Mouse (Mus musculus) adrenal gland, adult 18-20 months (tissue): Measurements from ENCODE around the gene Nabp2. TPM values are rescaled to one million over a fixed set of nuclear protein-coding genes. Genes with fewer than 3 reads are reported as not detected.

Experiments used
- DNase-seq, 2 experiments: peaks; one replicate each; pipeline ENCODE4 v3.0.0; 2021 to 2022; ENCODE audit warnings: low spot score in 2 of 2
- total RNA-seq, 2 experiments: library from RNA; stranded (reverse); gene quantifications; 1 replicate in 1 of 2; 2 replicates in 1 of 2; pipeline ENCODE4 v1.2.3; 2021

The Nabp2 gene
- total RNA-seq, 2 experiments from 2014 or later, result 74.3 to 75.2 TPM

DNA sequence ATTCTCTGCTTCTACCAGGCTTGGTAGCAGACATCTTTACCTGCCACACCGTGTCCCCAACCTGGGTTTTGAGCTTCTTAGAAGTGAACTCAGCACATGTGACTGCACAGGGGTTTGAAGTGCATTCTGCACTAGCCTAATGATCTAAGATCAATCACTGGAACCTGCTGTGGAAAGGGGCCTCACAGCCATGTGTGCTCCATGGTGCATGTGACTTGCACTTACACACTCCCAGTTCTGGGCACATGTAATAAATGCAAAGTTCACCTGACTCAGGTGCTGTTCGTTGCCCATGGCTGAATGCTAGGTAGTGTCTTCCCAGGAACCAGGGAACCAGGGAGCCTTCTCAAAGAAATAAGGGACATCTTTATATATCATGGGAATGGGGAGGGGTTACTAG, 22.1 kb upstream of the Nabp2 start:
- DNase-seq, result no peak

- DNase-seq, result no peak
Measured at GRCm38 (mm10) chr10:128429454-128429853, 18.2 kb upstream of the Nabp2 start.

DNA sequence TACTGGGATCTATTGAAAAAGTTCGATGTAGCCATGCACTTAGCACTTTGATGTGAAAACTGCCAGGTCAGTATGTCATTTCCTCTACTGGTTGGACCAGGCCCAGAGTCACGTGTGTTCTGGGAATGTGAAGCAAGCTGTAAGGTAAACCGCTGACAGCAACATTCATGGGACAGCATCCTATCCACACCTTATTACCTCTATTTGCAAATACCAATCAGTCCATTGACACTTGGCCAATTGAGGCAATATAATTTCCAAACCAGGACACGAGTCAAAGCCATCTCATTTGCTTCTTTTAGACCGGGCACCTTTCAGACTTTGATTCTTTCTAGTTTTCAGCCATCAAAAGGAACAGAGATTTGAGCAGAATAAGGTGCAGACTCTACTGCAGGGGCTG, 17.8 kb upstream of the Nabp2 start:
- no peak for DNase-seq

- DNase-seq, result no peak
Measured at GRCm38 (mm10) chr10:128425260-128425659, 14.0 kb upstream of the Nabp2 start.

DNA sequence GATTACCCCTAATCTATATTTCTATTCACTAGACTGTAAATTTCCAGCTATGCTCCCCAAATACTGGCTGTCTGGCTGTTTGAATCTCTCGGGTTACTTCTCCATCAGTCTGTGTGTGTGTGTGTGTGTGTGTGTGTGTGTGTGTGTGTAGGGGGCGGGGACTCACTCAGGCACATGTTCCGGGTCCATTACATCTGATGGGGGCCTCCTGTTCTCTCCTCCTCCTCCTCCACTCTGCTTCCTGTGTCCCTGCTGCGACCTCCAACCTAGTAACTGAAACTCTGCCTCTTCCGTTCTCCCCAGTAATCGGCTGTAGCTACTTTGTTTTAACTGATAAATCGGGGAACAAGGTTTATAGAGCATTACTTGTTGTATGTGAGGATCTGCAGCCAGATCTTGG, 13.3 kb upstream of the Nabp2 start:
- DNase-seq, result no peak

DNA sequence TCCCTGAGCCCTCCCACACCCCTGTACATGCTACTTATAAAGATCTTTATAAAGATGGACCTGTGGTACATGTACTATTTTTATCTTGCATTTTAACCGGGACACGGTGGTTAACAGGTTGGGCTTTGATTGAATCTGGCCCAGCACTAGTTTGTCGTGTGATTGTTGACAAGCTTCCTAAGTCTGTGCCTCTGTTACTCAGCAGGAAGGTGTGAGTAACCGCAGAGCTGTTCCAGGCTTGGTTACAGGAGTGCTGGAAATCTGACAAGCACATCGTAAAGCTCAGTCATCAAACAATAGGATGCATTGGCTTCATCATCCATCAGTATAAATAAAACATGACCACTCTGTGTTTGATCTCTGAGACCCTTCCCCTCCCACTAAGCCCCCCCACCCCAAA, 11.1 kb upstream of the Nabp2 start:
- DNase-seq, result no peak

DNA sequence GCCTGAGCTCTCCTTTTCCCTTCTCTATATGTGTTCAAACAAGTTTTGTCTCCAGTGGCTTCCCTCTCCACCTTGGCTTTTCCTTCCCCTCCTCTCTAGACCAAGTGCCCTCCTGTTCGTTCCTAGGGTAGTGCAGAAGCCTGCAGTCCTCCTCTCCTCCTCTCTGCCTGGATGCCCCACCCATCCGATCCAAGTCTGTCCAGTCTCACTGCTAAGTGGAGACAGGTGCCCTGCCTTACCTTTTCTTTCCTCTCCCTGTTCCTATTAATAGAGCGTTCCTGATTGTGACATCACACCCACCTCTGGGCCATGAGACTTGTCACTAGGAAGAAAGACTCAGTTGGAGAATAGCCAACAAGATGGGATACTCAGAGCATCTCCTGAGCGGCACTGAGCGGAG, 3.6 kb upstream of the Nabp2 start:
- no peak for DNase-seq

DNA sequence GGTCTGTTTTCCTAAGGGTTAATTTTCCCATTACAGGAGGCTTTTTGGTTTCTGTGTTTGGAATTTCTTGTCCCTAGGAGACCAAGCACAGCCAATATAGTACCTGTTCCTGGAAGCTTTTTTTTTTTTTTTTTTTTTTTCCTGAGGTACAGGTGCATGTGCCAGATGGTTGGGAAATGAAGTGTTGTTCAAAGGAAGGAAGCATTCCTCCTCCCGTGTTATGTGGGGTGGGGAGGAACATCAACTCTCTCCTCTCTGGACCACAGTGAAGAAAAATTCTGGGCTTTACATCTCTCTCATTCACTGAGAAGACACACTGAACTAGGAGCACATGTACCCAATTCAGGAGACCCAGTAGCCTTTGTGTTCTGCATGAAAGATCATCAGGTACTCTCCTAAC, 1.8 kb upstream of the Nabp2 start:
- no peak for DNase-seq

DNA sequence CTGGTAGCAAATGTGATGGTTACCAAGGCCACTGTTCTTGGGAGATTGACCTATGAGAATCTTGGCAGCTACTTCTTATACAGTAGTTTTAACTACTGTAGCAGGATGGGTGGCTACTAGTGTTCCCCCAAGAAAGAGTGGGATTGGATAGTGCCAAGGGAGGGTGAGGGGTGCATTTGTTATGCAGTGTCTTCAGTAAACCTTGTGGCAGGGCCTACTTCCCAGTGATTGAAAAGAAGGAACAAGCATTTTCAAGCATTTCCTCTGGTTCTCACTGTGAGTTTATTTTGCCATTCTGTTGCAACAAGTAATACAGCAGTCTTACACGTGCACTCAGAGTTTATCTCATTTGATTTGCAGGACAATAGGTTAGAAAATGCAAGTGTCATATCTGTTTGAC, 1.3 kb upstream of the Nabp2 start:
- DNase-seq, result no peak

GRCm38 (mm10) chr10:128412055-128412381, 726 bp upstream of the Nabp2 start:
- no peak for DNase-seq

GRCm38 (mm10) chr10:128410560-128410845, 789 bp downstream of the Nabp2 start:
- DNase-seq, result peak in 1 of 2 experiments; percentile 20

- DNase-seq, result peak; percentile 93 to 95
Measured at GRCm38 (mm10) chr10:128409692-128410559, 1.4 kb downstream of the Nabp2 start.

GRCm38 (mm10) chr10:128408591-128409535, 2.4 kb downstream of the Nabp2 start:
- peak in 1 of 2 experiments; percentile 34 for DNase-seq

- peak in 1 of 2 experiments; percentile 11 for DNase-seq
Measured at GRCm38 (mm10) chr10:128403931-128404330, 7.4 kb downstream of the Nabp2 start.

DNA sequence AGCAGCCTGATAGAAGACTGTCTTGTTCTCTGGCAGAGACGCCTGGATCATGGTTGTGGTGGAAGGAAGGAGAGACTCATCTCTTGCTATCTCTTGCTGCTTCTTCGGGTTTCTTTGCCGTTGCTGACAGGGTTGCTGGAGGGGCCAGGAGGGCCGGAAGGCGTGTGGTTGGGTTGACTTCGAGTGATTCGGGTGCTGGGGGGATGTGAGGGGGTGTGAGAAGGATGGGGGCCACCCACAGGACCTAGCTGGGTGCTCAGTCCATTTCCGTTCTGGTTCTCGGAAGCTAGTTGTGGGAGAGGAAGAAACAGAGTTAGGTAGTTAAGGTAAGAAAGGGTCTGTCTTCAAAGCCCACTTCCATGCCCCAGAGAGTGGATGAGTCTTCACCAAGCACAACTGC, 9.7 kb downstream of the Nabp2 start:
- DNase-seq, result peak in 1 of 2 experiments; percentile 13

GRCm38 (mm10) chr10:128401056-128401455, 10.2 kb downstream of the Nabp2 start, which contains the start of gene Slc39a5:
Gene Slc39a5 (minus strand): TSS chr10:128401229.
- DNase-seq, result no peak

DNA sequence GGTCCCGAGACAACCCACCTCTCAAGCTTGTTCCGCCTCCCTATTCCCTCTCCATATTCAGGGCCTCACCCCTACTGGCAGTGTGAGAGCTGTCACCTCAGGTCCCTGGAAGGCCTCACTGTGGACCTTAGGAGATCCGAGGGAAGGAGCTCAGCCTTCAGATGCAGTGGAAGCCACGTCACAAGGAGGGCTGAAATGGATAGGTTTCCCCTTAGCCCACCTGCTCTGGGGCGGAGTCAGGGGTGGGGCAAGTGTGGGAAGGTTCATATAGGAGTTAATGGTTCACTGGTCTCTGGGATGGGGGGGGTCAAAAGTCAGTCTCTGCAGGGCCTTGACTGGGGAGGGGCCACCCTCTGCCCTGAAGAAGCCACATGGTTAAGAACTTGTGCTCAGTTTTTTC, 11.0 kb downstream of the Nabp2 start:
- no peak for DNase-seq

- DNase-seq, result no peak
Measured at GRCm38 (mm10) chr10:128397466-128397865, 13.8 kb downstream of the Nabp2 start.

GRCm38 (mm10) chr10:128396716-128397264, 14.5 kb downstream of the Nabp2 start:
- DNase-seq, result no peak

DNA sequence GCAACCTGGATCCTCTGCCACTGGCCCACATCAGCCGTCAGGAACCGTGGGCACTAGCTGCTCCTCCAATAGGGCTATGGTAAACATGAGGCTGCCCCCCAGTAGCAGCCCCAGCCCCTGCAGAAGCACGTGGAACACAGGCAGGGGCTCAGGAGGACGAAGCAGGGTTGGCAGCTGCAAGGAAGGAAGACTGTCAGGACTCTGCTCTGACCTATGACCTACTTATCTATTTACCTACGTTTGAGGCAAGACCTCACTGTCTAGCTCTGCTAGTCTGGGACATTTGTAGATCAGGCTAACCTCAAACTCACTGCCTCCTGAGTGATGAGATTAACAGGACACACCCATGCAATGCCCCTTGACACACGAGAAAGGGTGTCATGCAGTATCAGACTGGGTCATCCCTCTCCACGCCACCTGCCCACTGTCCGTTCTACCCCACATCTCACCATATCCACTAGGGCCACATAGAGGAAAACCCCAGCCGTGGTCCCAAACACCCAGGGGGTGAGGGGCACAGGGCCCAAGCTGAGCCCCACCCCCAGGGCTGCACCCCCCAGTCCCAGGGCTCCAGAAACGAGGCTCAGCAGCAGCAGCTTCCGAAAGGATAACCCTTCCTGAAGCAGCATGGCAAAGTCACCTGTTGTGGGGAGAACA, 15.1 kb downstream of the Nabp2 start:
- no peak for DNase-seq

- DNase-seq, result no peak
Measured at GRCm38 (mm10) chr10:128391850-128392249, 19.4 kb downstream of the Nabp2 start.
